Mouse (Mus musculus): ENCODE measurements around the gene Creb5. TPM values are rescaled to one million over a fixed set of nuclear protein-coding genes. Genes with fewer than 3 reads are reported as not detected.

Gene Creb5
- polyA plus RNA-seq, 1 experiment: 1.5 TPM

- no peaks in the 10 kb centered on the region for H3K27me3 ChIP-seq (ENCODE audit: control insufficient read depth, insufficient read depth, insufficient read length)
- H3K79me3 ChIP-seq (ENCODE audit: low read depth): no peaks in the 10 kb centered on the region
- H3K36me3 ChIP-seq (ENCODE audit: control insufficient read depth, insufficient read depth): no peaks in the 10 kb centered on the region
- no peak overlapping the region for H3K4me3 ChIP-seq (ENCODE audit: insufficient read depth, poor library complexity, severe bottlenecking)
- H3ac ChIP-seq (ENCODE audit: control insufficient read depth, insufficient read length, low read depth): no peak overlapping the region
- TF ChIP-seq MYOG (IDR thresholded peaks at IDR 0.05; ENCODE audit: control insufficient read depth, extremely low read depth, insufficient read length): no peak
- TF ChIP-seq FOSL1 (IDR thresholded peaks at IDR 0.05; ENCODE audit: insufficient read depth, low read length, poor library complexity, severe bottlenecking): no peak
- no peak for TF ChIP-seq CEBPB (IDR thresholded peaks at IDR 0.05; ENCODE audit: low read depth)
- TF ChIP-seq MYOD1 (IDR thresholded peaks at IDR 0.05; ENCODE audit: control insufficient read depth, insufficient read length, low read depth): no peak
- TF ChIP-seq CTCF (IDR thresholded peaks at IDR 0.05; ENCODE audit: control insufficient read depth, insufficient read depth, insufficient read length): no peak
- TF ChIP-seq USF1 (IDR thresholded peaks at IDR 0.05; ENCODE audit: low read depth): no peak
- no peak for TF ChIP-seq MAX (IDR thresholded peaks at IDR 0.05)
- H3K79me2 ChIP-seq (ENCODE audit: control insufficient read depth, insufficient read depth): no peaks in the 10 kb centered on the region
These were observed 411.2 kb downstream of the Creb5 start for GRCm38 (mm10) chr6:53698128-53698749.

GRCm38 (mm10) chr6:53704440-53704839, 417.4 kb downstream of the Creb5 start:
- Histone ChIP-seq H3K36me3 (ENCODE audit: control insufficient read depth, insufficient read depth) (no peaks in the 10 kb centered on the region), H3K27me3 (ENCODE audit: control insufficient read depth, insufficient read depth, insufficient read length) (no peaks in the 10 kb centered on the region)
- TF ChIP-seq MAX (IDR thresholded peaks at IDR 0.05) (peak; percentile 86), MYOD1 (IDR thresholded peaks at IDR 0.05; ENCODE audit: control insufficient read depth, insufficient read length, low read depth) (no peak)

GRCm38 (mm10) chr6:53706604-53707330, 419.7 kb downstream of the Creb5 start:
- Histone ChIP-seq H3K79me2 (ENCODE audit: control insufficient read depth, insufficient read depth) (no peaks in the 10 kb centered on the region), H3K27me3 (ENCODE audit: control insufficient read depth, insufficient read depth, insufficient read length) (no peaks in the 10 kb centered on the region), H3ac (ENCODE audit: control insufficient read depth, insufficient read length, low read depth) (no peak overlapping the region), H3K4me3 (ENCODE audit: insufficient read depth, poor library complexity, severe bottlenecking) (no peak overlapping the region), H3K79me3 (ENCODE audit: low read depth) (no peaks in the 10 kb centered on the region), H3K36me3 (ENCODE audit: control insufficient read depth, insufficient read depth) (no peaks in the 10 kb centered on the region)
- TF ChIP-seq MYOD1 (IDR thresholded peaks at IDR 0.05; ENCODE audit: control insufficient read depth, insufficient read length, low read depth) (no peak), CEBPB (IDR thresholded peaks at IDR 0.05; ENCODE audit: low read depth) (peak; percentile 75), FOSL1 (IDR thresholded peaks at IDR 0.05; ENCODE audit: insufficient read depth, low read length, poor library complexity, severe bottlenecking) (peak; percentile 29), MAX (IDR thresholded peaks at IDR 0.05) (peak; percentile 62), USF1 (IDR thresholded peaks at IDR 0.05; ENCODE audit: low read depth) (no peak)

More at GRCm38 (mm10) chr6:53704440-53704839, 417.4 kb downstream of the Creb5 start:
- Histone ChIP-seq H3K4me3 (ENCODE audit: insufficient read depth, poor library complexity, severe bottlenecking) (no peak overlapping the region), H3ac (ENCODE audit: control insufficient read depth, insufficient read length, low read depth) (no peak overlapping the region), H3K79me2 (ENCODE audit: control insufficient read depth, insufficient read depth) (no peaks in the 10 kb centered on the region), H3K79me3 (ENCODE audit: low read depth) (no peaks in the 10 kb centered on the region)

- H3K36me3 ChIP-seq (ENCODE audit: control insufficient read depth, insufficient read depth): no peaks in the 10 kb centered on the region
These were observed 420.7 kb downstream of the Creb5 start for GRCm38 (mm10) chr6:53707795-53708194.

GRCm38 (mm10) chr6:53709694-53710442, 422.8 kb downstream of the Creb5 start:
- H3K79me3 ChIP-seq (ENCODE audit: low read depth): no peaks in the 10 kb centered on the region
- H3K27me3 ChIP-seq (ENCODE audit: control insufficient read depth, insufficient read depth, insufficient read length): no peaks in the 10 kb centered on the region
- H3K4me3 ChIP-seq (ENCODE audit: insufficient read depth, poor library complexity, severe bottlenecking): no peak overlapping the region
- H3K79me2 ChIP-seq (ENCODE audit: control insufficient read depth, insufficient read depth): no peaks in the 10 kb centered on the region
- TF ChIP-seq MYOG (IDR thresholded peaks at IDR 0.05; ENCODE audit: control insufficient read depth, extremely low read depth, insufficient read length): no peak
- no peak for TF ChIP-seq FOSL1 (IDR thresholded peaks at IDR 0.05; ENCODE audit: insufficient read depth, low read length, poor library complexity, severe bottlenecking)
- TF ChIP-seq USF1 (IDR thresholded peaks at IDR 0.05; ENCODE audit: low read depth): no peak
- no peak for TF ChIP-seq CEBPB (IDR thresholded peaks at IDR 0.05; ENCODE audit: low read depth)
- no peak for TF ChIP-seq CTCF (IDR thresholded peaks at IDR 0.05; ENCODE audit: control insufficient read depth, insufficient read depth, insufficient read length)
- TF ChIP-seq MAX (IDR thresholded peaks at IDR 0.05): no peak
- no peak overlapping the region for H3ac ChIP-seq (ENCODE audit: control insufficient read depth, insufficient read length, low read depth)
- H3K36me3 ChIP-seq (ENCODE audit: control insufficient read depth, insufficient read depth): no peaks in the 10 kb centered on the region

More at GRCm38 (mm10) chr6:53707795-53708194, 420.7 kb downstream of the Creb5 start:
- Histone ChIP-seq H3K27me3 (ENCODE audit: control insufficient read depth, insufficient read depth, insufficient read length) (no peaks in the 10 kb centered on the region), H3K4me3 (ENCODE audit: insufficient read depth, poor library complexity, severe bottlenecking) (no peak overlapping the region), H3K79me3 (ENCODE audit: low read depth) (no peaks in the 10 kb centered on the region), H3ac (ENCODE audit: control insufficient read depth, insufficient read length, low read depth) (no peak overlapping the region), H3K79me2 (ENCODE audit: control insufficient read depth, insufficient read depth) (no peaks in the 10 kb centered on the region)
- TF ChIP-seq CEBPB (IDR thresholded peaks at IDR 0.05; ENCODE audit: low read depth) (no peak), MYOD1 (IDR thresholded peaks at IDR 0.05; ENCODE audit: control insufficient read depth, insufficient read length, low read depth) (no peak), FOSL1 (IDR thresholded peaks at IDR 0.05; ENCODE audit: insufficient read depth, low read length, poor library complexity, severe bottlenecking) (no peak), USF1 (IDR thresholded peaks at IDR 0.05; ENCODE audit: low read depth) (no peak), MAX (IDR thresholded peaks at IDR 0.05) (no peak), MYOG (IDR thresholded peaks at IDR 0.05; ENCODE audit: control insufficient read depth, extremely low read depth, insufficient read length) (no peak), CTCF (IDR thresholded peaks at IDR 0.05; ENCODE audit: control insufficient read depth, insufficient read depth, insufficient read length) (no peak)
